Mouse (Mus musculus): ENCODE data around the gene Mpzl3. TPM values are rescaled to one million over a fixed set of nuclear protein-coding genes. Genes with fewer than 3 reads are reported as not detected.

Mpzl3 gene
- polyA plus RNA-seq, 2 experiments from 2014 or later = 7.5 to 10.8 TPM

- ATAC-seq = no peak
Observed at GRCm38 (mm10) chr9:45103211-45103979, 48.4 kb downstream of the Mpzl3 start.

DNA sequence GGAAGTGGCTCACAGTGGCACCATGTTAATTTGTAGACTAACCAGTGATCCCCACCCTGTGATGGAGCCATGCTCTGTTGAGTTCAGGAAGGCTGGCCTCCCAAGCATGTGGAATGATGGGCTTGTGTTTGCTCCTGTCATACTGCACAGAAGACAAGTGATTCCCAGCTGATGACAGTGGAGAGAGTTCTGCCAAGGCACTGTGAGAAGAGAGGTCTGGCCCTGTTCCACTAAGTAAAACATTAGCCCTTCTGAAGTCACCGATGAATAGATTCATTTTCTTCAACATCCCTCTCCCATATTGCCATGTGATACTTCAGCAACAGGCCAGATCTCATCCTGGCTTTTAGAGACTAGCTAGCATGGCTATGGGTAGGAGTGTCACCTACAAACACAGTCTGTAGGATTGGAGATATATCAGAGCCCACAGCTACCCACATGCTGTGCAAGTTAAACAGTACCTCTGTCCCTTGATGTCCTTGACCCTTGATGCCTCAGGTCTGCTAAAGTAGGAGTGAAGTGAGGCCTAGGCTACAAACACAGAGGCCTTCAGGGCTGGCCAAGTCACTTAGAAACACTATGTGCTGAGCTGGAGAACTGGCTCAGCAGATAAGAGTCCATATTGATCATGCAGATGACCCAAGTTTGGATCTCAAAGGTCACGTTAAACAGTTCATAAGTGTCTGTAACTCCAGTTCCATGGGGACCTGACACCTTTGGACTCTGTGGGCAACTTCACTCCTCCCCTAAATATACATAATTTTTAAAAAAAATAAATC, 50.8 kb downstream of the Mpzl3 start:
- ATAC-seq = no peak

- ATAC-seq = no peak
Observed at GRCm38 (mm10) chr9:45115706-45116105, 60.7 kb downstream of the Mpzl3 start.

DNA sequence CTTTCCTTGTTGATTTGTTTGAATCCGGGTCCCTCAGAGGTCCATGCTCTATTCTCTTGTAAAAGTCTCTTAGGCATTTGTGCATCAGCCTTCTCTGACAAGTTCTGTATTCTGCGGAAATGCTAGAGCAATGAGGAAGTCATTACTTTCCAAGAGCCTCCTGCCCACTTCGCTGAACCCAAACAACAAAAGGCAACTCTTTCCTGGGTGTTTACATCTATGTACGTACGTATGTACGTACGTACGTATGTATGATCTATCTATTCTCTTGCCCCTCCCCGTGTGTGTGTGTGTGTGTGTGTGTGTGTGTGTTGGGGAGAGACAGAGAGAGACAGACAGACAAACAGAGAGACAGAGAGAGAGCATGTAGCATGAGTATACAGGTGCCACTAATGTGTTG, 61.8 kb downstream of the Mpzl3 start:
- peak; percentile 81 for ATAC-seq

DNA sequence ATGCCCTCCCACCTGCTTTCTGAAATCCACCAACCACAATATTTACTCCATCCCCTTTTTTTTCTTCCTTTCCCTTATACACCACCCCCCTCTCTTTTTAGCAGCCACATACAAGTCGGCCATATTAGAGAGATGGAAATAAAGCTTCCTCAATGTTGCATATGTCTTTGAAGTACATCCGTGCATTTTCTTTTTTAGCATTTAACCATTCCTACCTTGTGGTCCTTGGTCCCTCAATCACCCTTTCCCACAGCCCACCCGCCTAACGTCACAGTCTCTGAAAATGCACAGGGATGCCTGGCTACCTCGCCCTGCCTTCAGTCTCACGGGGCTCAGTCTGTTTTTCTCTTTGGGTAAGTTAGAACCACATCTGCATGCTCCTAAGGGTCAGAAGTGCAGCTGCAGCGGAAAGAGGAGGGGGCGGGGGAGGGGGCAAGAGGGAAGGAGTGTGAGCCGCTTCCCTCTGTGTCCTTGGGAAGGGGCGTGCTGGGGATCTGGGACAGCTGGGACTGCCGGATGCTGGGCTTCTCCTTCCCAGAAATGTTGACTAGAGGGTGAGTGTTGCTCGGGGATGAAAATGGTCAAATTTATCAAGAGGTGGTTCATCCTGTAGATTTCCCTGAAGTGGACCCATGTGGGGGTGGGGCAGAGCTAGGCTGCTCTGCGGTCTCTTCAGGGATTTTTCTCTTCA, 62.9 kb downstream of the Mpzl3 start, which contains the start of gene Scn2b:
Gene Scn2b (plus strand): TSS at position 42 of the 691 bp plus-strand sequence.
- no peak for ATAC-seq

DNA sequence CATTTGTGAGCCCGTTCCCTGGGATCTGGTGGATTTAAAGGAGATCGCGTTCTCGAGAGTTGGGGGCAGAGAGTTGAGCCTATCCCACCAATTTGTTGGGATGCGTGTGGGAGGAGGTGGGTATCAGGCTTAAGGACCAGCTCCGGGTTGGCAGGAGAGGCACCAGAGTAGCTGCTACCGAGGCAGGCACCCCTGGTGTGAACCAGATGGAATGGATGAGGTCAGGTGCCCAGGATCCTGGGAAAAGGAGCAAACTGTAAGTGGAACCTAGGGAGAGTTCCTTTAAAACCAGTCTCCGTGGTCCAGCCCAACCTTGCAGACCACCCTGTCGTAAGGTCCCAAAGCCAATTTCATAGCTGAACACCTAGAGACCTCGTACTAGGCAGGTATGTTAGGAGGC, 63.6 kb downstream of the Mpzl3 start:
- no peak for ATAC-seq

- no peak for ATAC-seq
Observed at GRCm38 (mm10) chr9:45119316-45119953, 64.4 kb downstream of the Mpzl3 start.

DNA sequence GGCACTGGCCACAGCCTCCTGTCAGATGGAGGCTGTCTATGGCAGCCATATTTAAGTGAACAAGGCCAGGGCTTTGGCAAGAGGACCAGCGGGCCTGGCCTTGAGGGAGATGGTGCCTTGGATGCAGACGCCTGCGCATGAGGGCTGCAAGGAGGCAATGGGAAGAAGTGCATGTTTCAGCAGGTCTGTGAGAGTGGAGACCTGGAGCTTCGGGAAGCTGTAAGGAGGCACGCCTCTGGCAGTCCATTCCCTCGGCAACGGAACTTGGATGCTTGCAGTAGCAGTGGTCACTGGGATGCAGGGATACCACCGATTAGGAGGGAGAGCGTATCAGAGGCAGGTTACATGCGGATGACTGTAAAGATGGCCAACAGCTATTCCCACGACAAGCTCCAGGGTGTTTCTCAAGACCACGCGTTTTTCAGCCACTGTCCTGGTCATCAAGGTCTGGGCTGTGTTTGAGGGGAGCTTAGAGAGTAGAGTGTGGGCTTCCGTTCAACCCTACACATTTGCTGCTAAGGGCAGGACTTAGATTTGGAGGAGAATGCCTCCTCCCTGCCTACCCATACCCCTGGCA, 65.1 kb downstream of the Mpzl3 start:
- ATAC-seq = no peak

DNA sequence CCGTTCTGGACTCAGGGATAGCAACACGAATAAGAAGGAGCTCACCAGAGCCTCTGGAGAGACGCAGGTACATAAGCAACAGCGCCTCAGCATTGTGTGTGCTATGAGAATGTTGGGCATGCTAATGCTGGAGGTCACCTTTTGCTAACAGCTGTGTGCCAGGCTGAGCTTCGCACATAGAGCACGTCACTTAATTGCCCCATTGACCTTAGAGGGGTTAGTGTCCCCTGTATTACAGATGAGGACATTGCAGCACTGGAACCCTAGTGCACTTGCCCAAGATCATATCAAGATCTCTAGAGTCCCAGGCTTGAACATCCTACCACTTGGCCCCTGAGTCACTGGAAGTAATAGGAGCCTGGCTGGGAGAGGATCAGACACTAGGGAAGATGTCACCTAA, 65.6 kb downstream of the Mpzl3 start:
- ATAC-seq = no peak

DNA sequence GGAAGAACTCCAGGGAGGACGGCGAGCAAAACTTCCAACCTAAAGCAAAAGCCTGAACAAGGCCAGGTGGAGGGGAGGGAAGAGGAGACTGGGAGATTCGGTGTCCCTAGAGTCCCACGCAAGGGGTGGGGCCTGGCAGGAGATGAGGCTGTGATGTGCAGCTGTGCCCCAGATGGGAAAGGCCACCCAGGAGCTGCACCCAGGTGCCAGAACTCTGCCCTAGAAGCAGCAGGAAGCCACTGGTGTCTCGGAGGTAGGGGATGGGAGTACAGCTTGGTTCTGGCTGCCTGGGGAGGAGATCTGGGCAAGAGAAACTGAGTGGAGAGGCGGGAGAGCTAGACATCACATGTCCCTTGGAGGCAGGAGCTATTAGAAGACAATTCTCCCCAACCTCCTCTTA, 66.0 kb downstream of the Mpzl3 start:
- ATAC-seq = no peak

- ATAC-seq = peak; percentile 79
Observed at GRCm38 (mm10) chr9:45121769-45122168, 66.8 kb downstream of the Mpzl3 start.

GRCm38 (mm10) chr9:45122209-45122761, 67.3 kb downstream of the Mpzl3 start:
- peak; percentile 84 for ATAC-seq

DNA sequence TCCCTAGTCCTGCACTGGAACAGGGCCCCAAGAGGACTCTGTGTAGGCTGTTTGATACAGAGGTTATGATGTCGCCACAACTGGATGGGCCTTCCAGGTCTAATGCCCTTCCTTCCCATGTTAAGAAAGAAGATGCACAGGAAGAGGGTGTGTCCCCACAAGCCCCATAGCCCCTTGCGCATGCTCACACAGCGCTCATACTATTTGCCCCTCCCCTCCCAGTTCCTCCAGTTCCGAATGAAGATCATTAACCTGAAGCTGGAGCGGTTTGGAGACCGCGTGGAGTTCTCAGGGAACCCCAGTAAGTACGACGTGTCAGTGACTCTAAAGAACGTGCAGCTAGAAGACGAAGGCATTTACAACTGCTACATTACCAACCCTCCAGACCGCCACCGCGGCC, 70.2 kb downstream of the Mpzl3 start:
- no peak for ATAC-seq

DNA sequence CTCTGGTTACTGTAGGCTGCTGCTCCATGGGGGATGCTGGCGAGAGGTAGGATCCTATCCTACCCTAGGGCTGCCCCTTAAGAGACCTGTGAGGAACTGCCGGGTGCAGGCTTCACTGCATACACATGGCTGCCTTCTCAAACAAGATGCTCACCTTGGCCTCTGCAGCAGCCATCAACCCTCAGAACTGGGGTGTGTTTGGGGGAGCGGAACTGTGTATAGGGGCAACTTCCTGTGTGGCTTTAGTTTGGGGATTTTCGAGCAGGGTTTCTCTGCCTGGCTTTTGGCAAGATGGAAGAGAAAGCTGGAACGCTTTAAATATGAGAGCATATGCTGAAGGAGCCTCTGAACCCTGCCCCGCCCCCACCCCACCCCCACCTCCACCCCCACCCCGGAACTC, 72.0 kb downstream of the Mpzl3 start:
- peak; percentile 71 for ATAC-seq

Other genes with a start within 250 kb of the Mpzl3 start
- gene Kmt2a, start 173.9 kb upstream of the Mpzl3 start, polyA plus RNA-seq (2017; shearing (Covaris generic)) = 10 to 100 TPM; 34.7 to 41.1 TPM
- gene Atp5l, start 134.4 kb upstream of the Mpzl3 start, polyA plus RNA-seq (2017; shearing (Covaris generic)) = 100 to 1,000 TPM; 416 to 524 TPM
- 10 to 100 TPM; 26.6 to 40.4 TPM for gene Ube4a, start 89.6 kb upstream of the Mpzl3 start, polyA plus RNA-seq (2017; shearing (Covaris generic))
- 1,000 to 10,000 TPM; 1,425 to 1,626 TPM for gene Cd3g, start 74.8 kb upstream of the Mpzl3 start, polyA plus RNA-seq (2017; shearing (Covaris generic))
- 100 to 1,000 TPM; 544 to 973 TPM for gene Cd3d, start 73.4 kb upstream of the Mpzl3 start, polyA plus RNA-seq (2017; shearing (Covaris generic))
- 1,000 to 10,000 TPM; 1,413 to 1,834 TPM for gene Cd3e, start 45.6 kb upstream of the Mpzl3 start, polyA plus RNA-seq (2017; shearing (Covaris generic))
- under 1 TPM; 0.16 to 0.24 TPM for gene Mpzl2, start 15.4 kb upstream of the Mpzl3 start, polyA plus RNA-seq (2017; shearing (Covaris generic))
- 1 to 10 TPM; 3.8 to 5.3 TPM for gene Jaml, start 24.0 kb downstream of the Mpzl3 start, polyA plus RNA-seq (2017; shearing (Covaris generic))
- under 1 TPM; 0.30 to 0.39 TPM for gene Scn2b, start 62.6 kb downstream of the Mpzl3 start, polyA plus RNA-seq (2017; shearing (Covaris generic))
- gene Scn4b, start 83.2 kb downstream of the Mpzl3 start, polyA plus RNA-seq (2017; shearing (Covaris generic)) = under 1 TPM in 1 of 2 experiments, not detected in 1; 0.07 TPM
- gene BC049352, start 126.8 kb downstream of the Mpzl3 start, polyA plus RNA-seq (2017; shearing (Covaris generic)) = 1 to 10 TPM; 2.5 to 3.2 TPM
- gene Tmprss4, start 148.9 kb downstream of the Mpzl3 start, polyA plus RNA-seq (2017; shearing (Covaris generic)) = not detected
- 10 to 100 TPM; 38.8 to 66.0 TPM for gene Il10ra, start 214.0 kb downstream of the Mpzl3 start, polyA plus RNA-seq (2017; shearing (Covaris generic))

Data from CD4-positive, CD25-positive, alpha-beta regulatory T cell, adult 4 months (primary cell).